Comparison of ENCODE assay signal across 14 mouse cellular contexts in the genomic region with DNA sequence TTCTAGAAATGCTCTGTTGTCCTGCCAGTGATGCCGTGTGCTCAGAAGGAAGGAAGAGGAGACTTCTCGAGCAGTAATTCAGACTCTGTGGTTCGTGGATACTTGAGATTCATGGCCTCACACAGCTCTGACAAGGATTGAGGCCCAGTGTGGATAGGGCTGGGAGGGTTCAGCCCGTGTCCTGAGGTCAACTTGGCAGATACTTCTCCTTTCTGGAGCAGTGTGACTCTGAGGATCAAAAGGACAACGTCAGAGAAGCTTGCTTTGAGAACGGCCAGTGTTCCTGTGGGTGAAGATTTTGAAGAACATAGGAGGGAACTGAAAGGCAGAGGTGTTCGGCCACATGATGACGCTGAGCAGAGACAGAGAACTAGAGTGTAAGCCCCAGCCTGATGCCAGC.
A peak's percentile ranks its signal among the peaks of the same experiment; 100 is the strongest.
DNase-seq lines count a peak whose midpoint lies in the region; ATAC-seq and TF ChIP-seq lines count a peak whose summit lies in the region.
"Had no signal": no experiment of that assay in that cellular context is flagged by ENCODE, and none has a peak within 500 bp of the region (broad histone marks: within the 10 kb centered on the region; RNA-seq: fewer than 3 reads in every experiment).

No protein-coding gene starts in this region.

- peaks cover 10% of the 10 kb centered on the region; the same call in 1 of the 2 replicates for H3K4me1 ChIP-seq in liver, adult 2 months (ENCODE audit: control insufficient read depth, insufficient read depth, low read length)
- H3K4me1 ChIP-seq in liver, embryonic 12.5 days, result no peaks in the 10 kb centered on the region
- H3K4me1 ChIP-seq: embryonic facial prominence, embryonic 13.5 days; lung, embryonic 15.5 days had no signal

- DNase-seq in liver, adult 2 months (ENCODE audit: extremely low read depth, low read depth, low spot score), result peak; percentile 77
- peak; percentile 73 for DNase-seq in adipocyte (ENCODE audit: low spot score)
- DNase-seq in monocyte, adult 2 months (ENCODE audit: low read depth in 1 of 2, low spot score in 2 of 2), result peak; percentile 73 to 75
- no peak for DNase-seq in left cerebral cortex, adult 11 months (ENCODE audit: low spot score)
- DNase-seq in kidney, postnatal 14 days, result no peak
- no peak for DNase-seq in cerebellum, adult 11-12 months
- DNase-seq: gastrocnemius, postnatal 14 days; kidney, adult 8-10 months had no signal

- no peak for TF ChIP-seq POLR2A in liver, adult 2 months (IDR thresholded peaks at IDR 0.05; ENCODE audit: extremely low read depth, insufficient read depth, low read length)

- H3K4me3 ChIP-seq in liver, adult 2 months (ENCODE audit: insufficient read depth, low read depth, low read length), result no peak overlapping the region
- no peak overlapping the region for H3K4me3 ChIP-seq in liver, embryonic 12.5 days
- H3K4me3 ChIP-seq: embryonic facial prominence, embryonic 13.5 days; forebrain, embryonic 13.5 days; lung, embryonic 15.5 days had no signal

- 0 out of 2 replicates have a peak overlapping the region, but pooled peaks have one; percentile 3 for H3K27ac ChIP-seq in liver, adult 2 months (replicated peaks; ENCODE audit: insufficient read depth, low read depth, low read length)
- H3K27ac ChIP-seq in liver, embryonic 12.5 days, result no peak overlapping the region
- H3K27ac ChIP-seq: embryonic facial prominence, embryonic 13.5 days; forebrain, embryonic 13.5 days had no signal

- H3K27me3 ChIP-seq in liver, adult 2 months (ENCODE audit: control insufficient read depth, insufficient read depth, low read length), result no peaks in the 10 kb centered on the region
- no peaks in the 10 kb centered on the region for H3K27me3 ChIP-seq in liver, embryonic 12.5 days (replicated peaks)
- H3K27me3 ChIP-seq: forebrain, embryonic 13.5 days; lung, embryonic 15.5 days had no signal

- no peak for ATAC-seq in liver, embryonic 12.5 days
- ATAC-seq in granulocyte monocyte progenitor cell, adult 5-6 weeks (replicated peaks; ENCODE audit: poor library complexity, severe bottlenecking), result peak; percentile 77
- ATAC-seq: forebrain, embryonic 13.5 days; hindbrain, embryonic 16.5 days had no signal

- H3K36me3 ChIP-seq in liver, adult 2 months (ENCODE audit: control insufficient read depth, insufficient read depth, low read length), result no peaks in the 10 kb centered on the region
- no peaks in the 10 kb centered on the region for H3K36me3 ChIP-seq in liver, embryonic 12.5 days
- H3K36me3 ChIP-seq: embryonic facial prominence, embryonic 13.5 days; lung, embryonic 15.5 days had no signal

- 55% methylated on average over 8 of the region's 8 CpGs for WGBS in liver, adult 2 months
- WGBS in liver, embryonic 12.5 days (ENCODE audit: insufficient replicate concordance), result 25% methylated on average over 8 of the region's 8 CpGs

- H3K9me3 ChIP-seq in liver, embryonic 12.5 days (replicated peaks), result no peaks in the 10 kb centered on the region
- H3K9me3 ChIP-seq: embryonic facial prominence, embryonic 13.5 days; forebrain, embryonic 13.5 days; lung, embryonic 15.5 days had no signal

- H3K79me2 ChIP-seq in liver, adult 2 months (ENCODE audit: control insufficient read depth, insufficient read depth, low read length), result no peaks in the 10 kb centered on the region

- no peak overlapping the region for H3K9ac ChIP-seq in liver, adult 2 months (ENCODE audit: low read depth, low read length)
- no peak overlapping the region for H3K9ac ChIP-seq in liver, embryonic 12.5 days
- H3K9ac ChIP-seq: embryonic facial prominence, embryonic 13.5 days; forebrain, embryonic 13.5 days; lung, embryonic 15.5 days had no signal

- no peak overlapping the region for H3K4me2 ChIP-seq in liver, embryonic 12.5 days
- H3K4me2 ChIP-seq: embryonic facial prominence, embryonic 13.5 days; forebrain, embryonic 13.5 days; lung, embryonic 15.5 days had no signal

- TF ChIP-seq CTCF in liver, adult 2 months (IDR thresholded peaks at IDR 0.05; ENCODE audit: low read depth, low read length), result no peak

Comparison
In these comparisons a context has a peak if more than half of its experiments do, and no peak if none do; other contexts are left out.
1. DNase-seq: peak in liver, adult 2 months (single experiment), adipocyte (single experiment) and monocyte, adult 2 months (2 of 2); none in left cerebral cortex, adult 11 months (single experiment), kidney, postnatal 14 days (single experiment) and cerebellum, adult 11-12 months (single experiment).